Mouse (Mus musculus) thymus, postnatal 4 days (tissue): Measurements from ENCODE around the gene Dapk2.

Experiments
- DNase-seq: peaks from one replicate; pipeline ENCODE4 v3.0.0; 2021

The Dapk2 gene

GRCm38 (mm10) chr9:66157958-66158830, at the start of gene Dapk2:
Gene Dapk2 (plus strand): TSS chr9:66158223.
- peak; percentile 80 for DNase-seq

- no peak for DNase-seq
Measured at GRCm38 (mm10) chr9:66109574-66109973, 48.4 kb upstream of the Dapk2 start.

- no peak for DNase-seq
Measured at GRCm38 (mm10) chr9:66110126-66110525, 47.9 kb upstream of the Dapk2 start.

GRCm38 (mm10) chr9:66110611-66111379, 47.2 kb upstream of the Dapk2 start:
- no peak for DNase-seq

GRCm38 (mm10) chr9:66114341-66114740, 43.7 kb upstream of the Dapk2 start:
- DNase-seq: no peak

GRCm38 (mm10) chr9:66116890-66117289, 41.1 kb upstream of the Dapk2 start:
- no peak for DNase-seq

- DNase-seq: no peak
Measured at GRCm38 (mm10) chr9:66119498-66119897, 38.5 kb upstream of the Dapk2 start.

- no peak for DNase-seq
Measured at GRCm38 (mm10) chr9:66120106-66120505, 37.9 kb upstream of the Dapk2 start.

GRCm38 (mm10) chr9:66120945-66121344, 37.1 kb upstream of the Dapk2 start:
- no peak for DNase-seq

GRCm38 (mm10) chr9:66121421-66121820, 36.6 kb upstream of the Dapk2 start:
- DNase-seq: no peak

- no peak for DNase-seq
Measured at GRCm38 (mm10) chr9:66123648-66124047, 34.4 kb upstream of the Dapk2 start.

GRCm38 (mm10) chr9:66124111-66124531, 33.9 kb upstream of the Dapk2 start:
- DNase-seq: no peak

GRCm38 (mm10) chr9:66124681-66125542, 33.1 kb upstream of the Dapk2 start:
- DNase-seq: peak; percentile 98

- DNase-seq: peak; percentile 21
Measured at GRCm38 (mm10) chr9:66125543-66126455, 32.2 kb upstream of the Dapk2 start.

- peak; percentile 94 for DNase-seq
Measured at GRCm38 (mm10) chr9:66126456-66127192, 31.4 kb upstream of the Dapk2 start, which contains the start of the genes Snx1 and Ciao2a. Gene Snx1 (minus strand): TSS chr9:66126587. Gene Ciao2a (plus strand): TSS chr9:66126611.

- no peak for DNase-seq
Measured at GRCm38 (mm10) chr9:66127193-66127546, 30.9 kb upstream of the Dapk2 start.

- DNase-seq: no peak
Measured at GRCm38 (mm10) chr9:66127884-66128283, 30.1 kb upstream of the Dapk2 start.

- DNase-seq: no peak
Measured at GRCm38 (mm10) chr9:66131466-66131865, 26.6 kb upstream of the Dapk2 start.

- DNase-seq: peak; percentile 74
Measured at GRCm38 (mm10) chr9:66135967-66136366, 22.1 kb upstream of the Dapk2 start.

- DNase-seq: no peak
Measured at GRCm38 (mm10) chr9:66138193-66138592, 19.8 kb upstream of the Dapk2 start.

- DNase-seq: no peak
Measured at GRCm38 (mm10) chr9:66142265-66142664, 15.8 kb upstream of the Dapk2 start.
